Mouse (Mus musculus): Measurements from ENCODE around the gene Mog.
"Not testable (repeated sequence)": the region's sequence is repeated elsewhere in the genome, so short reads cannot be mapped to it uniquely, and the experiment has no call there.

Mog gene

DNA sequence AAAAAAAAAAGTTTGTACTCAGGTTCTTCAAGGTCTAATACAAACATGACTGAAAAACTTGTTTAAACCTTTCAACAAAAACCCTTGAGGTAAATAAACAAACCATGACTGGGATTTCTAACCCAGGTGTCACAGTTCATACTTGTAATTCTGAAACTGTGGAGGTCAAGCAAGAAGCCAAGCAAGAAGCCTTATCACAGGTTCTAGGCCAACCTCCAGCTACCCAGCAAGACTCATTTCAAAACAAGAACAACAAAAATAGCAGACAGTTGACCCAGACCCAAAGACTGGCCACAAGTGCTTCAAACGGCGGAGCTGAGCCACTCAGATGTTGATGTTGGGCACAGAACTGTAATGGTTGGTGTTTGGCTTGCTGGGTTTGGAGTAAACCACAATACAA, 28.7 kb downstream of the Mog start:
- DNase-seq (ENCODE audit: low spot score): no peak

DNA sequence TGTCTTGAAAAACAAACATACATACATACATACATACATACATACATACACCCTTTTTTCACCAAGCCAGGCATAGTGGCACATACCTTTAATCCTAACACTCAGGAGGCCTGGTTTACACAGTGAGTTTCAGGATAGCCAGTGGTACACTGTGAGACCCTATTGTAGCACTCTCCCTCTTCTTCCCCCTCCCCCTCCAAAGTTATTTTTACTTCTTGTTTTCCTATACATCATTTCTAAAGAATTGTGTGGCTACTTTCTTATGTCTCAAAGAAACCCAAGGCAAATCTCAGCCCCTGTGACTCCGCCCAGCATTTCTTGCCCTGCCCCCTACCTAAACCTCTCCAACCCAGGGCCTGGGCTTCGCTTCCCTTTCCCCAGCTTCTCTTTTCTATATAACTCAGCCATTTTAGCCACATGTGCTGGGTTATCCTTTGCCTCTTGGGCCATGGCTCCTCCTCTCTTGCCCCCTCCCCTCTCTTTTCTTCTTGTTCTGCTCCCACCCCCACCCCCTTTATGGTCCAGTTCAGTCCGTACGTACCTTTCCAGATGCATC, 29.4 kb downstream of the Mog start:
- no peak for DNase-seq (ENCODE audit: low spot score)

DNA sequence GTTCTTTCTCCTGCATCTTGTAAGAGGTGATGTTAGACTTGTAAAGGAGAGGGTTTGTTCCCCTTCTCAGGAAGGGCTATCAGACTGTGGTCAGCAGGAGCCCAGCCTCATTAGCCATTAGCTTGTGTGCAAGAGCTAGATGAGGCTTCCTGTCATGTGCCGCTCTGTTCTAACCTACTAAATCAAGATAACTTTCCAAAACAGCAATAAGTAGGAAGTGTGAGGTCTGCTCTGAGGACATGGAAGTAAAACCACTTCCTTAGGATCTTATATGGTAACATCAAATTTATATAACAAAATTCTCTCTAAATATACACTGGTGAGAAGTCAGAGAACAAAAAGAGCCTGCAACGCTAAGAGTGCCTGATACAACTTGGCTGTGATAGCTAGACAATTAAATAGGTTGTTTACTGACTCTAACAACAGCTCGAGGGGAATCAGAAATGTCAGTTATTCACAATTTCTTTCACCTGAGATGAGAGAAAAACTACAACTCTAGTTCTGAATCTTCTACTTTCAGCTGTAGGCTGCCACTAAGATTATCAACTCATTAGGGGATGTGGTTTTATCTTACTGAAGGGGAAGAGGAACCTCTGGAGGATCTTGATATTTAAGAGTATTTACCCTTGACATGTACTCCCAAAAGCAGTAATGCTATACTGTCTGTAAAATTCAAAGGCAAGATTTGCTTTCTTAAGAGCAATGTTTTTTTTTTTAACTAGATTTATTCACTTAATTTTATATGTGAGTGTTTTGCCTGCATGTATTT, 30.7 kb downstream of the Mog start:
- no peak for DNase-seq (ENCODE audit: low spot score)

GRCm38 (mm10) chr17:36990630-36991029, 32.6 kb downstream of the Mog start:
- not testable (repeated sequence) for DNase-seq (ENCODE audit: low spot score)

DNA sequence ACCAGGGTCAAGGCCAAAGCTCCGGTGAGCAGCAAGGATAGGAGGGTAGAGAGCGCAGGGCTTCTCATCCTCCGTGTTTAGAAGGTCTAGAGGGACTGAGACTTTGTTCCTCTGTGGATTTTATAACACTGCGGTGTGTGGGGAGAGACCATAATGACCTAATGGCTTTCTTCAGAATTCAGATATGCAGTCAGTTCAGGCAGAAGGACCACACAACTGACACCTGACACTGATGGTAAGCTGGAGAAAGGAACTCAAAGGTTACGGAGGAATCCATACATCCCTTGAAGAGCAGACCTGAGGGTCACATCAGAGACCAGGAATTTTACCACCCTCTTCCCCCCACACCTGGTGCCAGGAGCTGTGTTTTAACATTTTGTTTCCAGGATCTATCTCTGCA, 33.8 kb downstream of the Mog start, which contains the start of gene H2-M5:
TSS of gene H2-M5 (minus strand) at position 101 of the 400 bp plus-strand sequence.
- DNase-seq (ENCODE audit: low spot score): no peak

- no peak for DNase-seq (ENCODE audit: low spot score)
These were observed 34.7 kb downstream of the Mog start for GRCm38 (mm10) chr17:36988475-36988874.

DNA sequence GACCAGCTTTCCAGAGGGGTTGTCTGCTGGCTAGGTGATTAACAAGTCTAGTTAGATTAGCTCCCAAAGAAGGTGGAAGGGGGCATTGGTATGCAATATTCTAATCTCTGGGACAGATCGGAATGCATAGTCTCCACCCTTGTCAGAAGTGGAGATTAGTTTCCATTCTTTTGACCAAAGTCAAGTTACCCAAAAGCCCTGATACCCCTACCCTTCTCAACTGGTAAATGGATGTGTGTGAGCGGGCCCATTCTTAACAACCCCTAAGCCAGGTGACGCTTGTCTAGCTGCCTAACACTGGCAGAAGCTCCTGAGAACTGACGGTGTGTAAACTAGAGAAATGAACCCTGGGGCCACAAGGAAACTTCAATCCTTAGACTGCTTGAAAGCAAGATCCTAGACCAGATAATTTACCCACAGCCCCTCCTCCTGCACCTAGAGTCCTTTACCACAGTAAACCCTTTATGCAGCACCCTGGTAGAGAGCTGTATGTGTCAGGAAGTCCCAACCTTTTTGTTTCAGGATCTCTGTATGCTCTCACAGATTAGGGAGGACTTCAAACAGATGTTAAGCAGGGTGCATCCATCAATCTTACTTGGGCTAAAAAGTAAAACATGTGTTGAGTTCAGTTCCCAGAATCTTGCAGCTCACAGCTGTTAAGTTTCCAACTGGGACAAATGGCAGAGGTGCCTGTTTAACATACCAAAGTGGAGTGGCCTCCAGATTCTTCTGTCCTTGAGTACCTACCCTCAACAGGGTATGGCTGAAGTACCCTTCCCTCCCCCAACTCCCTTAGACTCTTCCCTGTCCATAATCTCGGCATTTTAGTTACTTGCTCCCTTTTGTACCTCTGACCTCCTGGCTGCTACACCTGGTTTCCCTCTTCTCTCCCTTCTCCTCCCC, 40.7 kb downstream of the Mog start:
- DNase-seq (ENCODE audit: low spot score): no peak

- DNase-seq (ENCODE audit: low spot score): no peak
These were observed 41.4 kb downstream of the Mog start for GRCm38 (mm10) chr17:36981845-36982244.

GRCm38 (mm10) chr17:36981221-36981813, 41.9 kb downstream of the Mog start, which contains the start of gene 2410137M14Rik:
2410137M14Rik (minus strand) TSS chr17:36981237.
- DNase-seq (ENCODE audit: low spot score): no peak

DNA sequence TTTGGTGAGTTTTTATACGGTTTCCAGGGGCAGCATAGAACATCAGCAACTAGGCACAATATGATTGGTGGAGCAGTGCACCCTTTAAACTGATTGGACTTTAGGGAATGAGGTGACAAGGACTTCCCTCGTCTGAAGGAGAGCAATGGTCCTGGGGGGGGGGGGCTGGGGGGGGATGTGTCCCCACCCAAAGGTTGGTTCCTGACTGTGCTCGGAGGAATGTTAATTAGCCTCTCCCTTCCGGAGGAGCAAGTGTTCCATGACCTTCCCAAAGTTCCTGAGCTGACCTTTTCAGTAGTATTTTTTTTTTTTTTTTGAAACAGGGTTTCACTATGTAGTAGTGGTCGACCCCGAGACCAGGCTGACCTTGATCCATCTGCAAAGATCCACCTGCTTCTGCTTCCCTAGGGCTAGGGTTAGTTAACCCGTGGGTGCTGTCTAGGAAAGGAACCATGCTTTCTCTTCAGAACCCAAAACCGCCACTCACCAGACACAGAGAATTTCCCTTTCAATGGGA, 49.9 kb downstream of the Mog start:
- no peak for DNase-seq (ENCODE audit: low spot score)

DNA sequence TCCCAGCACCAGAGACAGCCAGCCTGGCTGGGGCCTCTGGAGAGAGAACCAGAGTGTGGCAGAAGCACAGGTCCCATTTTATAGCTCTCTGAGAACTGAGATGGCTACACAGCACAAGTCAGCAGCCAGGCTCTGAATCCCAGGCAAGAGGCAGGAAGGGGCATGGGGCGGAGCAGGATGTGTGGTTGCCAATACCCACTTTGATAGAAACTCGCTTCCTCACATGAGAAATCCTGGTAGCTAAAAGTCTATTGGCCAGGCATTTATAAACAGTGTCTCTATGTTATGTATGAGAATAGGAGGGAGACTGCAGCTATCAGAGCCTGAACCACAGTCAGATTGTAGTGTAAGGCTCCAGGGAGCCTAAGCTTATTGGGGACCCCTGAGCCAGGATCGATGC, 50.4 kb downstream of the Mog start:
- no peak for DNase-seq (ENCODE audit: low spot score)

GRCm38 (mm10) chr17:36971172-36971850, 51.9 kb downstream of the Mog start:
- no peak for DNase-seq (ENCODE audit: low spot score)

- no peak for DNase-seq (ENCODE audit: low spot score)
These were observed 52.8 kb downstream of the Mog start for GRCm38 (mm10) chr17:36970316-36970890.

DNA sequence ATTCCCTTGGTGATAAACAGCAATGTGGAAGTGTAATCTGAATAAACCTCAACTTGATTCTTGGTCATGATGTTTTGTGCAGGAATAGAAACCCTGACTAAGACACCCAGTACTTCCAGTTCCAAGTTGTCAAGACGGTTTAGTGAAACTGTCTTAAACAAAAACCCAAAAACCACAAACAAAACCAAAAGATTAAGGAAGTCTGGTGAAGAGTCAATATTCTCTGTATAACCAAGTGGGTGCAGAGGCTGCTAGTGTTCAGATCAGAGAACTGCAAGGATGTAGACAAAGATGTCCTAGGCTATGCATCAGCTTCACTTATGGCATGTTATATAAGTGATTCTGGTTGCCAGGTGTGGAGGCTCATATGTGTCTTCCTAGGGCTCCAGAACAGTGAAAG, 56.3 kb downstream of the Mog start:
- no peak for DNase-seq (ENCODE audit: low spot score)

- no peak for DNase-seq (ENCODE audit: low spot score)
These were observed 62.1 kb downstream of the Mog start for GRCm38 (mm10) chr17:36961125-36961524.
